In genomic region chr1:92175266-92175665, GRCm38 (mm10) we compare ENCODE assay signal across 21 mouse cellular contexts. TPM values are rescaled to one million over a fixed set of nuclear protein-coding genes. Genes with fewer than 3 reads are reported as not detected.
DNase-seq lines count a peak whose midpoint lies in the region; ATAC-seq and TF ChIP-seq lines count a peak whose summit lies in the region.
"Had no signal": no experiment of that assay in that cellular context is flagged by ENCODE, and none has a peak within 500 bp of the region (broad histone marks: within the 10 kb centered on the region; RNA-seq: fewer than 3 reads in every experiment).

No protein-coding gene starts in this region.

- H3K4me2 ChIP-seq in forebrain, embryonic 16.5 days (ENCODE audit: low read length), result no peak overlapping the region
- no peak overlapping the region for H3K4me2 ChIP-seq in hindbrain, embryonic 13.5 days
- H3K4me2 ChIP-seq: heart, embryonic 11.5 days; hindbrain, embryonic 12.5 days; intestine, embryonic 15.5 days had no signal

- TF ChIP-seq CTCF in olfactory bulb, adult 2 months (IDR thresholded peaks at IDR 0.05; ENCODE audit: insufficient read depth, low read depth, low read length), result no peak

- H3K9ac ChIP-seq in forebrain, embryonic 16.5 days (replicated peaks; ENCODE audit: low read depth, low read length), result no peak overlapping the region
- no peak overlapping the region for H3K9ac ChIP-seq in hindbrain, embryonic 13.5 days
- H3K9ac ChIP-seq: hindbrain, embryonic 12.5 days; intestine, embryonic 15.5 days had no signal

- WGBS in forebrain, embryonic 10.5 days, result 88% methylated on average over 6 of the region's 6 CpGs
- whole genome bisulfite sequencing in forebrain, embryonic 16.5 days, result 92% methylated on average over 6 of the region's 6 CpGs
- 87% methylated on average over 6 of the region's 6 CpGs for WGBS in hindbrain, embryonic 13.5 days
- 86% methylated on average over 6 of the region's 6 CpGs for WGBS in hindbrain, embryonic 10.5 days
- 52% methylated on average over 6 of the region's 6 CpGs for WGBS in olfactory bulb, adult 2 months

- H3K4me3 ChIP-seq in forebrain, embryonic 10.5 days, result no peak overlapping the region
- H3K4me3 ChIP-seq in forebrain, embryonic 16.5 days (replicated peaks; ENCODE audit: low read length), result no peak overlapping the region
- H3K4me3 ChIP-seq in hindbrain, embryonic 13.5 days, result no peak overlapping the region
- H3K4me3 ChIP-seq in hindbrain, embryonic 10.5 days, result no peak overlapping the region
- H3K4me3 ChIP-seq in olfactory bulb, adult 2 months (ENCODE audit: insufficient read depth, low read depth, low read length), result no peak overlapping the region
- H3K4me3 ChIP-seq: hindbrain, embryonic 12.5 days; intestine, embryonic 15.5 days had no signal

- TF ChIP-seq POLR2A in olfactory bulb, adult 2 months (IDR thresholded peaks at IDR 0.05; ENCODE audit: insufficient read depth, low read depth, low read length), result no peak

- ATAC-seq in forebrain, embryonic 16.5 days, result no peak
- no peak for ATAC-seq in hindbrain, embryonic 13.5 days (ENCODE audit: low FRiP score)
- ATAC-seq: CD4-positive, CD25-positive, alpha-beta regulatory T cell, adult 4 months; forebrain, embryonic 14.5 days; hindbrain, embryonic 16.5 days; intestine, embryonic 15.5 days had no signal

- no peak for DNase-seq in forebrain, embryonic 10.5 days (ENCODE audit: extremely low spot score, low spot score)
- DNase-seq in hindbrain, embryonic 10.5 days (ENCODE audit: low spot score), result no peak
- no peak for DNase-seq in embryo, embryonic 9.5 days (ENCODE audit: extremely low spot score)
- DNase-seq: adrenal gland, adult 8-10 months; adrenal gland, postnatal 36 days; cerebellum, adult 18-20 months; cerebellum, adult 9-10 months; cerebellum, postnatal 14 days; gastrocnemius, postnatal 25 days; heart, postnatal 10 days; heart, postnatal 36 days; kidney, adult 11 months had no signal

- no peaks in the 10 kb centered on the region for H3K27me3 ChIP-seq in forebrain, embryonic 10.5 days (ENCODE audit: poor library complexity, severe bottlenecking)
- H3K27me3 ChIP-seq in forebrain, embryonic 16.5 days (replicated peaks; ENCODE audit: control insufficient read depth, insufficient read depth, low read length), result no peaks in the 10 kb centered on the region
- H3K27me3 ChIP-seq in hindbrain, embryonic 13.5 days, result no peaks in the 10 kb centered on the region
- H3K27me3 ChIP-seq in hindbrain, embryonic 10.5 days (ENCODE audit: insufficient read depth, poor library complexity, severe bottlenecking), result no peaks in the 10 kb centered on the region
- H3K27me3 ChIP-seq: hindbrain, embryonic 12.5 days; intestine, embryonic 15.5 days had no signal

- H3K9me3 ChIP-seq in forebrain, embryonic 10.5 days, result no peaks in the 10 kb centered on the region
- no peaks in the 10 kb centered on the region for H3K9me3 ChIP-seq in forebrain, embryonic 16.5 days (ENCODE audit: control insufficient read depth, low read length)
- H3K9me3 ChIP-seq in hindbrain, embryonic 13.5 days, result no peaks in the 10 kb centered on the region
- no peaks in the 10 kb centered on the region for H3K9me3 ChIP-seq in hindbrain, embryonic 10.5 days
- H3K9me3 ChIP-seq: hindbrain, embryonic 12.5 days; intestine, embryonic 15.5 days had no signal

- H3K4me1 ChIP-seq in forebrain, embryonic 10.5 days, result peaks cover 59% of the 10 kb centered on the region
- peaks cover 33% of the 10 kb centered on the region for H3K4me1 ChIP-seq in forebrain, embryonic 16.5 days (replicated peaks; ENCODE audit: control insufficient read depth, insufficient read depth, low read length)
- H3K4me1 ChIP-seq in hindbrain, embryonic 13.5 days (replicated peaks), result peaks cover 81% of the 10 kb centered on the region
- peaks cover 55% of the 10 kb centered on the region for H3K4me1 ChIP-seq in hindbrain, embryonic 10.5 days (replicated peaks)
- H3K4me1 ChIP-seq in olfactory bulb, adult 2 months (ENCODE audit: control insufficient read depth, insufficient read depth, low read length), result peaks cover 48% of the 10 kb centered on the region

- H3K36me3 ChIP-seq in forebrain, embryonic 10.5 days (replicated peaks), result no peaks in the 10 kb centered on the region; the same call in 1 of the 2 replicates
- H3K36me3 ChIP-seq in forebrain, embryonic 16.5 days (ENCODE audit: control insufficient read depth, insufficient read depth), result no peaks in the 10 kb centered on the region
- H3K36me3 ChIP-seq in hindbrain, embryonic 13.5 days, result no peaks in the 10 kb centered on the region
- 0 out of 2 replicates have a peak, but pooled peaks cover 8% of the 10 kb centered on the region for H3K36me3 ChIP-seq in hindbrain, embryonic 10.5 days
- H3K36me3 ChIP-seq: hindbrain, embryonic 12.5 days; intestine, embryonic 15.5 days had no signal

- 0 out of 2 replicates have a peak overlapping the region, but pooled peaks have one; percentile 30 for H3K27ac ChIP-seq in forebrain, embryonic 10.5 days
- H3K27ac ChIP-seq in forebrain, embryonic 16.5 days (ENCODE audit: low read length), result no peak overlapping the region
- H3K27ac ChIP-seq in hindbrain, embryonic 13.5 days, result 0 out of 2 replicates have a peak overlapping the region, but pooled peaks have one; percentile 36
- no peak overlapping the region for H3K27ac ChIP-seq in hindbrain, embryonic 10.5 days
- H3K27ac ChIP-seq in olfactory bulb, adult 2 months (ENCODE audit: insufficient read depth, low read depth, low read length), result peak overlapping the region; percentile 37; the same call in 1 of the 2 replicates
- H3K27ac ChIP-seq: hindbrain, embryonic 12.5 days; intestine, embryonic 15.5 days had no signal

RNA-seq across cellular contexts. Expression of gene Hdac4, which starts 20.2 kb away (rescaled TPM):
- 19.4 and 20.6 TPM in 2 replicates for polyA plus RNA-seq in forebrain, embryonic 10.5 days (2016; fragmentation: Nextera tagmentation; extraction: Ambion mirVana)
- 31.3 and 32.8 TPM in 2 replicates for polyA plus RNA-seq in forebrain, embryonic 16.5 days (2015; fragmentation: Nextera tagmentation; extraction: Ambion mirVana)
- 25.3 and 25.7 TPM in 2 replicates for polyA plus RNA-seq in hindbrain, embryonic 13.5 days (2015; fragmentation: Nextera tagmentation; extraction: Ambion mirVana)
- 20.8 TPM in 2 replicates for polyA plus RNA-seq in hindbrain, embryonic 10.5 days (2016; fragmentation: Nextera tagmentation; extraction: Ambion mirVana)
- not detected in 2 replicates for polyA plus RNA-seq in olfactory bulb, adult 2 months (2012; ENCODE audit: insufficient read depth, insufficient read length, low replicate concordance, missing spikeins)

Comparison
In these comparisons a context has a peak if more than half of its experiments do, and no peak if none do; other contexts are left out.
1. H3K27ac ChIP-seq: peak in forebrain, embryonic 10.5 days (single experiment), hindbrain, embryonic 13.5 days (single experiment) and olfactory bulb, adult 2 months (single experiment); none in forebrain, embryonic 16.5 days (single experiment) and hindbrain, embryonic 10.5 days (single experiment).